Mouse (Mus musculus) stomach, embryonic 15.5 days (tissue): Measurements from ENCODE around the gene Slc7a14. TPM values are rescaled to one million over a fixed set of nuclear protein-coding genes. Genes with fewer than 3 reads are reported as not detected.

Experiments
- ATAC-seq: fragments of 200-750 bp; cut with Nextera tagmentation; 2 replicates; pipeline ENCODE4 v1.8.0; 2017; ENCODE audit warnings: low read depth, moderate number of reproducible peaks, moderate TSS enrichment; ENCODE audit not compliant: insufficient read depth, low FRiP score
- H3K27ac ChIP-seq: fragments of 300-500 bp; sonication (generic); 2 replicates; pipeline ENCODE4 v1.5.1; 2015; ENCODE audit warnings: mild to moderate bottlenecking, inconsistent platforms
- H3K27me3 ChIP-seq: fragments of 300-500 bp; sonication (generic); replicated peaks from 2 replicates; pipeline ENCODE4 v1.6.1; 2015; ENCODE audit warnings: inconsistent platforms
- H3K36me3 ChIP-seq: fragments of 300-500 bp; sonication (generic); 2 replicates; pipeline ENCODE4 v1.6.1; 2015; ENCODE audit warnings: inconsistent platforms
- H3K4me1 ChIP-seq: fragments of 300-500 bp; sonication (generic); 2 replicates; pipeline ENCODE4 v1.6.1; 2015; ENCODE audit warnings: inconsistent platforms
- H3K4me2 ChIP-seq: fragments of 300-500 bp; sonication (generic); 2 replicates; pipeline ENCODE4 v1.6.1; 2015; ENCODE audit warnings: mild to moderate bottlenecking, inconsistent platforms
- H3K4me3 ChIP-seq: fragments of 300-500 bp; sonication (generic); replicated peaks from 2 replicates; pipeline ENCODE4 v1.5.1; 2015; ENCODE audit warnings: inconsistent platforms
- H3K9ac ChIP-seq: fragments of 300-500 bp; sonication (generic); 2 replicates; pipeline ENCODE4 v1.6.1; 2015; ENCODE audit warnings: inconsistent platforms
- H3K9me3 ChIP-seq: fragments of 300-500 bp; sonication (generic); 2 replicates; pipeline ENCODE4 v1.6.1; 2016; ENCODE audit warnings: inconsistent platforms
- WGBS: fragments of 180-500 bp; shearing (Covaris S2); methylation state at CpG from one replicate; pipeline ENCODE4 v1.1.7; 2015; 5-methylcytosine and 5-hydroxymethylcytosine counted together
- polyA plus RNA-seq: library from polyadenylated mRNA; unstranded; fragments of >200 nt; fragmentation: Nextera tagmentation; extraction: Ambion mirVana; gene quantifications from 2 replicates; pipeline ENCODE4 v1.2.1, GENCODE M21; 2015

Gene Slc7a14
- polyA plus RNA-seq, 1 experiment from 2014 or later = 1.1 TPM

GRCm38 (mm10) chr3:31199162-31199877, 110.9 kb downstream of the Slc7a14 start:
- 50% methylated on average over 13 of the region's 17 CpGs for WGBS
- Histone ChIP-seq H3K36me3 (no peaks in the 10 kb centered on the region), H3K9ac (no peak overlapping the region), H3K4me1 (no peaks in the 10 kb centered on the region), H3K4me2 (no peak overlapping the region), H3K9me3 (no peaks in the 10 kb centered on the region), H3K27me3 (no peaks in the 10 kb centered on the region), H3K27ac (no peak overlapping the region; the same call in 1 of the 2 replicates), H3K4me3 (no peak overlapping the region)
- ATAC-seq = no peak

DNA sequence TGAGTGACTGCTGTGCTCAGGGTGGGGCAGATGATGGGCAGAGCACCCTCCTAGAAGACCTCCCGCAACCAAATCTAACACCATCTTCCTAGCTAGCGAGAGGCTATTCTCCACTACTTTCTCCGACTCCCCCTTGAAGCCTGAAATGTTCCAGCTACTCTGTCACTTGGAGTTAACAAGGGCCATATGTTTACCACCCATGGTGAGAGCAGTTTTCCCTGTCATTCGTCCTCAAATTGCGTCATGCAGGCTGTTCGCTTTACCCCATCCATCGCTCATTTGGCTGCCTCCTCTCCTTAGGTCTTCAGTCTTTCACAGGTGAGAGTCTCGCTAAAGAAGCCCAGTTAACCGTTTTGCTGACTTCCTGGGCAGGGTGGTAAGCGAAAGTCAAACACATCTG, 118.8 kb downstream of the Slc7a14 start:
- 41% methylated on average over 10 of the region's 10 CpGs for WGBS
- no peak overlapping the region; the same call in 1 of the 2 replicates for H3K4me2 ChIP-seq
- H3K27me3 ChIP-seq = no peaks in the 10 kb centered on the region
- H3K4me1 ChIP-seq = no peaks in the 10 kb centered on the region
- ATAC-seq = no peak
- no peak overlapping the region for H3K9ac ChIP-seq
- H3K27ac ChIP-seq = 0 out of 2 replicates have a peak overlapping the region, but pooled peaks have one; percentile 17
- H3K4me3 ChIP-seq = no peak overlapping the region
- H3K36me3 ChIP-seq = no peaks in the 10 kb centered on the region
- H3K9me3 ChIP-seq = no peaks in the 10 kb centered on the region

DNA sequence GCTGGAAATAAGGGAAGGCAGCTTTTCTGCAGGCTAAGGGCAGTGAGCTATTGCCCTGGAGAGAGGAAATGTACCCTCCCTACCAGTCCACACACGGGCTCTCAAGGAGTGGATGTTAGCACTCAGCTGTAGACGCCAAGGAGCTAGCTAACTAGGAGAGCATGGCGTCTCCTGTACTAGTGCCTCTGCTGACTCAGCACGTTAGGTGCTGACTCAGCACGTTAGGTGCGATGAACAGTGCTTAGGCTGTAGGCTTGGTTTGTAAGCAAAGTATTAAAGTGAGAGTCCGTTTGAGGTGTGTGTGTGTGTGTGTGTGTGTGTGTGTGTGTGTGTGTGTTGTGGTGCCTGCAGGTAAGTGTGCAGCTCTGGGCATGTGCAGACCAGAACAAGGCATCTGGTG, 119.8 kb downstream of the Slc7a14 start:
- H3K4me2 ChIP-seq = no peak overlapping the region
- H3K9ac ChIP-seq = no peak overlapping the region
- ATAC-seq = no peak
- WGBS = 85% methylated on average over 7 of the region's 7 CpGs
- no peak overlapping the region for H3K27ac ChIP-seq
- H3K4me1 ChIP-seq = no peaks in the 10 kb centered on the region
- no peak overlapping the region for H3K4me3 ChIP-seq
- no peaks in the 10 kb centered on the region for H3K36me3 ChIP-seq
- no peaks in the 10 kb centered on the region for H3K27me3 ChIP-seq
- no peaks in the 10 kb centered on the region for H3K9me3 ChIP-seq

- Histone ChIP-seq H3K4me2 (no peak overlapping the region), H3K9me3 (no peaks in the 10 kb centered on the region), H3K27ac (no peak overlapping the region), H3K9ac (no peak overlapping the region), H3K27me3 (no peaks in the 10 kb centered on the region), H3K36me3 (no peaks in the 10 kb centered on the region), H3K4me3 (no peak overlapping the region), H3K4me1 (no peaks in the 10 kb centered on the region)
- ATAC-seq = no peak
- 53% methylated on average over 12 of the region's 12 CpGs for WGBS
Observed at GRCm38 (mm10) chr3:31166365-31166871, 143.8 kb downstream of the Slc7a14 start.

DNA sequence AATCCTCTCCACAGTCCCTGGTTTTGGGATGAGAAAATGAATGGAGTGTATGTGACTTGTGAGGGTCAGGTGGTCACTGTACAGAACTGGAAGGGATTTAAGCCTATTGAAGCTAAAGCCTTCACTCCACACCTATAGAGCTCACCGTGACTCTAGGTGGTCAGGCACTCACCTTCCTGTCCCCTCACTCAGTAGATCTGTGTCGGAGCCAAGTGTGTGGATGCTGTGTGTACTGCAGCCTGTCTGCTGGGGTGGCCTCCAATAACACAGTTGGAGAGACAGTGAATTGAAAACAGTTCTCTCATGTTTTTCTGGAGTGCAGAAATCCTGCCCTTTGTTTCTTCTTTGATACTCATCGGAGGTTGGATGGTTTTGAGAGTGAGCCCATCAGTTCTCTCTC, 144.4 kb downstream of the Slc7a14 start:
- Histone ChIP-seq H3K36me3 (no peaks in the 10 kb centered on the region), H3K9me3 (no peaks in the 10 kb centered on the region), H3K4me2 (no peak overlapping the region), H3K9ac (no peak overlapping the region), H3K27me3 (no peaks in the 10 kb centered on the region), H3K4me3 (no peak overlapping the region), H3K4me1 (no peaks in the 10 kb centered on the region), H3K27ac (no peak overlapping the region)
- WGBS = 72% methylated on average over 3 of the region's 3 CpGs
- ATAC-seq = no peak

- no peaks in the 10 kb centered on the region for H3K27me3 ChIP-seq
Observed at GRCm38 (mm10) chr3:31162860-31163259, 147.3 kb downstream of the Slc7a14 start.

GRCm38 (mm10) chr3:31161336-31161735, 148.8 kb downstream of the Slc7a14 start:
- no peak overlapping the region for H3K27ac ChIP-seq
- no peaks in the 10 kb centered on the region for H3K4me1 ChIP-seq
- WGBS = 44% methylated on average over 6 of the region's 6 CpGs
- H3K4me3 ChIP-seq = no peak overlapping the region
- ATAC-seq = no peak
- no peaks in the 10 kb centered on the region for H3K27me3 ChIP-seq
- no peaks in the 10 kb centered on the region for H3K36me3 ChIP-seq
- no peak overlapping the region for H3K4me2 ChIP-seq
- no peak overlapping the region for H3K9ac ChIP-seq
- H3K9me3 ChIP-seq = no peaks in the 10 kb centered on the region

More at GRCm38 (mm10) chr3:31162860-31163259, 147.3 kb downstream of the Slc7a14 start:
- Histone ChIP-seq H3K9ac (no peak overlapping the region), H3K36me3 (no peaks in the 10 kb centered on the region), H3K27ac (no peak overlapping the region), H3K9me3 (no peaks in the 10 kb centered on the region), H3K4me3 (no peak overlapping the region), H3K4me2 (no peak overlapping the region), H3K4me1 (no peaks in the 10 kb centered on the region)
- ATAC-seq = no peak
- WGBS = 93% methylated on average over 14 of the region's 14 CpGs

GRCm38 (mm10) chr3:31160046-31160445, 150.1 kb downstream of the Slc7a14 start:
- ATAC-seq = no peak
- no peak overlapping the region for H3K4me3 ChIP-seq
- H3K9ac ChIP-seq = no peak overlapping the region
- no peaks in the 10 kb centered on the region for H3K27me3 ChIP-seq
- no peak overlapping the region for H3K4me2 ChIP-seq
- H3K36me3 ChIP-seq = no peaks in the 10 kb centered on the region
- no peaks in the 10 kb centered on the region for H3K4me1 ChIP-seq
- WGBS = 79% methylated on average over 10 of the region's 10 CpGs
- H3K27ac ChIP-seq = no peak overlapping the region
- H3K9me3 ChIP-seq = no peaks in the 10 kb centered on the region

DNA sequence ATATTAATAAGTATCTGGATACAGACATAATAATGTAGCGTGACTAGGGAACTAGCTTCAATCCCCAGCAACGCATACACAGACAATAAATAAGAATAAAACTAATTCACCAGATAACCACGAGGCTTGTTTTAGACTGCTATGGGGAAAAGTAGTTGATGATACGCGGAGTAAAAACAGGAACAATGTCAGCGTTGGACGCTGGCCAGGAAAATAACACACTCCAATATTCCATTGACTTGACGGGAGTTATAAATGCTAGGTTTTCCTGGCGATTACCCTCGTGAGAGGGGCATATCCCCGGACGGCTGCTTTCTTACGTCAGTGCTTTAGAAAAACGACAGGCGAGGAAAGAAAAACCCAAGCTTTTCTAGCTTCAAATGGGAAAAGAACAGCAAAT, 152.4 kb downstream of the Slc7a14 start:
- Histone ChIP-seq H3K4me1 (no peaks in the 10 kb centered on the region), H3K36me3 (no peaks in the 10 kb centered on the region), H3K9me3 (no peaks in the 10 kb centered on the region), H3K27ac (no peak overlapping the region), H3K4me2 (no peak overlapping the region), H3K27me3 (no peaks in the 10 kb centered on the region), H3K4me3 (no peak overlapping the region), H3K9ac (no peak overlapping the region)
- WGBS = 56% methylated on average over 15 of the region's 15 CpGs
- ATAC-seq = no peak

DNA sequence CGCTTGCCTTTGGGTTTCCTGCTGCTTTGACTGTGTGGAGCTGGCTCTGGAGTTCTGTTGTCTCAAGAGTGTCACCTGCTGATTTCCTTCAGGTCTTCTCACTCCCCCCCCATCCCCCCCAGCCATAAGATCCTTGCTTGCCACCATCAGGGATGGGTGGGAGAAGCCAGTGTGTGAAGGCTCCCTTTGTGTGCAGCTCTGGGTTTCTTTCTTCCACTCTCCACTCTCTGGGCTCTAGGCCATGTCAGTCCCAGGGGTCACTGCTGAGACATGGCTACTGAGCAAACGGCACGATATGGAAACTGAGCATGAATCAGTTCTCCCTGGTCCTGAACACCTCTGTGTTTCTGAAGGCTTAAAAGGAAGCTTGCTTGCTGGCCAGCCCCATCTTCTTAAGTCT, 154.1 kb downstream of the Slc7a14 start:
- 71% methylated on average over 3 of the region's 3 CpGs for WGBS

More for the DNA sequence above, 154.1 kb downstream of the Slc7a14 start:
- H3K4me3 ChIP-seq = no peak overlapping the region
- no peak overlapping the region for H3K4me2 ChIP-seq
- no peaks in the 10 kb centered on the region for H3K36me3 ChIP-seq
- no peak overlapping the region for H3K27ac ChIP-seq
- H3K9me3 ChIP-seq = no peaks in the 10 kb centered on the region
- no peak overlapping the region for H3K9ac ChIP-seq
- H3K27me3 ChIP-seq = no peaks in the 10 kb centered on the region
- H3K4me1 ChIP-seq = no peaks in the 10 kb centered on the region
- ATAC-seq = no peak
